ENCODE assay signal across 9 mouse cellular contexts in the genomic region with DNA sequence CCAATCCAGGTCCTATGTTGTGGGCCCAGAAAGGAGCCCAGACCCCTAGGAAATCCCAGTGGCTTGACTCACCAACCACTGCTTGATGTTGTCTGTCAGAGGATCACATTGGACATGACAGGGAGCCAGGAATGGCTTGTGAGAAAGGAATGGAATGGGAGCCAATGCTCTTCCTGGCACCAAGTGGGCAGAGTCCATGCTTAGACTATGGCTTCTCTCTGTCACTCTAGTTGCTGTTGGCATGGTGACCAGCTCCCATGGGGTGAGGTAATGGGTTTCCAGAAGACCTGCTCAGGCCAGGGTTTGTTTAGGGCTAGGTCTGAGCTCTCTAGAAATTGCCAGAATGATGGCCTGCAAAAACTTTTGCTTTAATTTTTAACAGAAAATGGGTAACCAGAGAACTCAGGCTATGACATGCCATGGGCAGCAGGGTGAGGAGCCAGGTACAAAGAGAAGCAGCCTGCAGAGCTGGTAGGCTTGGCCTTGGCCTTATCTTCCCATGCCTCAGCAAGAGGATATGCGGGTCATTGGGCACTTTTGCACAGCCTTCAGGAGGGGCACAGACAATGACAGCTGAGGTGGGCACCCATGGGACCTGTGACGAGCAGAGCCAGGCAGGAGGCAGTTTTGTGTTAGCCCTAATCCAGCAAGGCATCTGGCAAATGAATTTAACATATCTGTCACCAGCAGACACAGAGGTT. TPM values are rescaled to one million over a fixed set of nuclear protein-coding genes. Genes with fewer than 3 reads are reported as not detected.
DNase-seq lines count a peak whose midpoint lies in the region; ATAC-seq and TF ChIP-seq lines count a peak whose summit lies in the region.
"Had no signal": no experiment of that assay in that cellular context is flagged by ENCODE, and none has a peak within 500 bp of the region (broad histone marks: within the 10 kb centered on the region; RNA-seq: fewer than 3 reads in every experiment).

No protein-coding gene starts in this region.

- TF ChIP-seq POLR2A in thymus, adult 2 months (IDR thresholded peaks at IDR 0.05; ENCODE audit: control insufficient read depth, extremely low read depth, insufficient read depth, low read length, poor library complexity), result no peak

- TF ChIP-seq CTCF in kidney, postnatal 0 days (IDR thresholded peaks at IDR 0.05; ENCODE audit: low read depth), result no peak
- TF ChIP-seq CTCF in thymus, adult 2 months (IDR thresholded peaks at IDR 0.05; ENCODE audit: borderline replicate concordance, control insufficient read depth, extremely low read depth, insufficient read depth, low read length, poor library complexity), result no peak

- no peak overlapping the region for H3K27ac ChIP-seq in kidney, embryonic 14.5 days (ENCODE audit: low read depth, low read length)
- 0 out of 2 replicates have a peak overlapping the region, but pooled peaks have one; percentile 15 for H3K27ac ChIP-seq in brown adipose tissue, adult 24 weeks (replicated peaks; ENCODE audit: low read depth, low read length)
- H3K27ac ChIP-seq in kidney, postnatal 0 days, result no peak overlapping the region
- H3K27ac ChIP-seq in thymus, adult 2 months (ENCODE audit: control insufficient read depth, insufficient read depth, low read length), result no peak overlapping the region

- H3K4me3 ChIP-seq in kidney, embryonic 14.5 days (ENCODE audit: low read length), result no peak overlapping the region
- no peak overlapping the region for H3K4me3 ChIP-seq in brown adipose tissue, adult 24 weeks (ENCODE audit: insufficient read depth, low read depth, low read length)
- no peak overlapping the region for H3K4me3 ChIP-seq in kidney, postnatal 0 days (replicated peaks; ENCODE audit: low read depth, low read length)
- no peak overlapping the region for H3K4me3 ChIP-seq in thymus, adult 2 months (ENCODE audit: control insufficient read depth, insufficient read depth, low read length)

- H3K36me3 ChIP-seq in kidney, embryonic 14.5 days (ENCODE audit: control insufficient read depth, insufficient read depth, low read length), result no peaks in the 10 kb centered on the region
- H3K36me3 ChIP-seq in kidney, postnatal 0 days (ENCODE audit: insufficient read depth, low read length), result no peaks in the 10 kb centered on the region
- no peaks in the 10 kb centered on the region for H3K36me3 ChIP-seq in thymus, adult 2 months (ENCODE audit: control insufficient read depth, insufficient read depth, low read length)

- H3K9me3 ChIP-seq in kidney, embryonic 14.5 days (ENCODE audit: control insufficient read depth, low read length), result no peaks in the 10 kb centered on the region
- H3K9me3 ChIP-seq in kidney, postnatal 0 days (replicated peaks; ENCODE audit: low read length), result no peaks in the 10 kb centered on the region

- DNase-seq in kidney, adult 11 months, result peak; percentile 90
- peak; percentile 96 for DNase-seq in adipocyte (ENCODE audit: low spot score)
- DNase-seq in kidney, postnatal 0 days (ENCODE audit: low spot score), result no peak
- DNase-seq in ovary, postnatal 10 days (ENCODE audit: low spot score), result no peak
- DNase-seq in right cerebral cortex, postnatal 25 days, result no peak
- DNase-seq in thymus, adult 2 months, result no peak
- DNase-seq: thymus, postnatal 14 days had no signal

- H3K27me3 ChIP-seq in kidney, embryonic 14.5 days (ENCODE audit: control insufficient read depth, insufficient read depth, low read length), result no peaks in the 10 kb centered on the region
- no peaks in the 10 kb centered on the region for H3K27me3 ChIP-seq in kidney, postnatal 0 days (ENCODE audit: insufficient read depth, low read length)
- H3K27me3 ChIP-seq in thymus, adult 2 months (ENCODE audit: control insufficient read depth, insufficient read depth, low read length), result no peaks in the 10 kb centered on the region

- H3K4me2 ChIP-seq in kidney, embryonic 14.5 days (replicated peaks; ENCODE audit: low read depth, low read length), result no peak overlapping the region
- H3K4me2 ChIP-seq in kidney, postnatal 0 days (ENCODE audit: low read length), result no peak overlapping the region

- no peak overlapping the region for H3K9ac ChIP-seq in kidney, embryonic 14.5 days (ENCODE audit: low read depth, low read length)
- no peak overlapping the region for H3K9ac ChIP-seq in kidney, postnatal 0 days (ENCODE audit: low read depth, low read length)

- 81% methylated on average over 2 of the region's 2 CpGs for WGBS in kidney, embryonic 14.5 days
- WGBS in kidney, postnatal 0 days, result 68% methylated on average over 2 of the region's 2 CpGs
- WGBS in thymus, adult 2 months, result 93% methylated on average over 2 of the region's 2 CpGs

- no peaks in the 10 kb centered on the region for H3K4me1 ChIP-seq in kidney, embryonic 14.5 days (ENCODE audit: control insufficient read depth, insufficient read depth, low read length)
- H3K4me1 ChIP-seq in brown adipose tissue, adult 24 weeks (ENCODE audit: control insufficient read depth, insufficient read depth, insufficient read length, low read length), result peaks cover 13% of the 10 kb centered on the region
- H3K4me1 ChIP-seq in kidney, postnatal 0 days (replicated peaks; ENCODE audit: insufficient read depth, low read length), result no peaks in the 10 kb centered on the region
- no peaks in the 10 kb centered on the region for H3K4me1 ChIP-seq in thymus, adult 2 months (replicated peaks; ENCODE audit: control insufficient read depth, insufficient read depth, low read length)

- ATAC-seq in kidney, embryonic 14.5 days (ENCODE audit: low FRiP score, low TSS enrichment), result no peak
- ATAC-seq in kidney, postnatal 0 days (replicated peaks; ENCODE audit: low FRiP score, low read depth), result peak; percentile 90

RNA-seq across cellular contexts. Expression of gene Gas6, which starts 12.0 kb away (rescaled TPM):
- 12.0 and 18.7 TPM in 2 replicates for polyA plus RNA-seq in kidney, embryonic 14.5 days (2014; fragmentation: Nextera tagmentation; extraction: Ambion mirVana)
- 29.5 and 31.0 TPM in 2 replicates for polyA plus RNA-seq in brown adipose tissue, adult 24 weeks (2012; ENCODE audit: insufficient read depth, insufficient read length, missing spikeins)
- 153 and 166 TPM in 2 replicates for polyA plus RNA-seq in kidney, postnatal 0 days (2015; fragmentation: Nextera tagmentation; extraction: Ambion mirVana)
- 131 and 163 TPM in 2 replicates for polyA plus RNA-seq in thymus, adult 2 months (2012; rRNA removed)

RNA-seq across cellular contexts. Expression of gene Tmem255b, which starts 47.3 kb away (rescaled TPM):
- 0.57 TPM in 1 of 2 replicates, not detected in the other for polyA plus RNA-seq in kidney, embryonic 14.5 days (2014; fragmentation: Nextera tagmentation; extraction: Ambion mirVana)
- 1.4 and 1.7 TPM in 2 replicates for polyA plus RNA-seq in brown adipose tissue, adult 24 weeks (2012; ENCODE audit: insufficient read depth, insufficient read length, missing spikeins)
- 1.1 and 1.5 TPM in 2 replicates for polyA plus RNA-seq in kidney, postnatal 0 days (2015; fragmentation: Nextera tagmentation; extraction: Ambion mirVana)
- polyA plus RNA-seq in thymus, adult 2 months (2012; rRNA removed), result 4.8 and 5.5 TPM in 2 replicates

Comparison
In these comparisons a context has a peak if more than half of its experiments do, and no peak if none do; other contexts are left out.
1. DNase-seq: peak in kidney, adult 11 months (single experiment) and adipocyte (single experiment); none in kidney, postnatal 0 days (single experiment), ovary, postnatal 10 days (single experiment), right cerebral cortex, postnatal 25 days (single experiment) and thymus, adult 2 months (single experiment).